Mouse (Mus musculus) liver, embryonic 11.5 days (tissue): Measurements from ENCODE around the gene Nrn1l. TPM values are rescaled to one million over a fixed set of nuclear protein-coding genes. Genes with fewer than 3 reads are reported as not detected.

Source experiments
- ATAC-seq: fragments of 200-750 bp; cut with Nextera tagmentation; replicated peaks from 2 replicates; pipeline ENCODE4 v1.8.0; 2017; ENCODE audit warnings: moderate number of reproducible peaks, mild to moderate bottlenecking, moderate TSS enrichment, moderate library complexity; ENCODE audit not compliant: low FRiP score
- DNase-seq: peaks from one replicate; pipeline ENCODE4 v3.0.0-alpha.2; 2017; ENCODE audit warnings: low spot score
- H3K27ac ChIP-seq: fragments of 300-500 bp; sonication (generic); 2 replicates; pipeline ENCODE4 v1.5.1; 2014; ENCODE audit warnings: mild to moderate bottlenecking, low read depth, low read length, control low read depth
- H3K27me3 ChIP-seq: fragments of 300-500 bp; sonication (generic); replicated peaks from 2 replicates; pipeline ENCODE4 v1.6.1; 2014; ENCODE audit warnings: low read length, mixed read lengths; ENCODE audit not compliant: control insufficient read depth, insufficient read depth
- H3K36me3 ChIP-seq: fragments of 300-500 bp; sonication (generic); 2 replicates; pipeline ENCODE4 v1.6.1; 2014; ENCODE audit warnings: mild to moderate bottlenecking, low read length, moderate library complexity, mixed read lengths; ENCODE audit not compliant: control insufficient read depth, insufficient read depth
- H3K4me1 ChIP-seq: fragments of 300-500 bp; sonication (generic); replicated peaks from 2 replicates; pipeline ENCODE4 v1.6.1; 2014; ENCODE audit warnings: low read length, mixed read lengths; ENCODE audit not compliant: control insufficient read depth, insufficient read depth
- H3K4me2 ChIP-seq: fragments of 300-500 bp; sonication (generic); 2 replicates; pipeline ENCODE4 v1.6.1; 2014; ENCODE audit warnings: mild to moderate bottlenecking, control low read depth, moderate library complexity
- H3K4me3 ChIP-seq: fragments of 300-500 bp; sonication (generic); 2 replicates; pipeline ENCODE4 v1.5.1; 2014; ENCODE audit warnings: low read depth, low read length, control low read depth
- H3K9ac ChIP-seq: fragments of 300-500 bp; sonication (generic); 2 replicates; pipeline ENCODE4 v1.6.1; 2014; ENCODE audit warnings: low read depth, low read length, control low read depth
- H3K9me3 ChIP-seq: fragments of 300-500 bp; sonication (generic); 2 replicates; pipeline ENCODE4 v1.6.1; 2016; ENCODE audit warnings: low read length, inconsistent platforms, mixed read lengths; ENCODE audit not compliant: control insufficient read depth
- WGBS: fragments of 180-500 bp; shearing (Covaris S2); extraction: QIAGEN DNeasy Blood & Tissue Kit; methylation state at CpG from one replicate; pipeline ENCODE4 v1.1.7; 2014; 5-methylcytosine and 5-hydroxymethylcytosine counted together
- polyA plus RNA-seq: library from polyadenylated mRNA; unstranded; fragments of >200 nt; fragmentation: Nextera tagmentation; extraction: Ambion mirVana; gene quantifications from 2 replicates; pipeline ENCODE4 v1.2.1, GENCODE M21; 2014

The Nrn1l gene
- polyA plus RNA-seq, 1 experiment from 2014 or later = not detected

DNA sequence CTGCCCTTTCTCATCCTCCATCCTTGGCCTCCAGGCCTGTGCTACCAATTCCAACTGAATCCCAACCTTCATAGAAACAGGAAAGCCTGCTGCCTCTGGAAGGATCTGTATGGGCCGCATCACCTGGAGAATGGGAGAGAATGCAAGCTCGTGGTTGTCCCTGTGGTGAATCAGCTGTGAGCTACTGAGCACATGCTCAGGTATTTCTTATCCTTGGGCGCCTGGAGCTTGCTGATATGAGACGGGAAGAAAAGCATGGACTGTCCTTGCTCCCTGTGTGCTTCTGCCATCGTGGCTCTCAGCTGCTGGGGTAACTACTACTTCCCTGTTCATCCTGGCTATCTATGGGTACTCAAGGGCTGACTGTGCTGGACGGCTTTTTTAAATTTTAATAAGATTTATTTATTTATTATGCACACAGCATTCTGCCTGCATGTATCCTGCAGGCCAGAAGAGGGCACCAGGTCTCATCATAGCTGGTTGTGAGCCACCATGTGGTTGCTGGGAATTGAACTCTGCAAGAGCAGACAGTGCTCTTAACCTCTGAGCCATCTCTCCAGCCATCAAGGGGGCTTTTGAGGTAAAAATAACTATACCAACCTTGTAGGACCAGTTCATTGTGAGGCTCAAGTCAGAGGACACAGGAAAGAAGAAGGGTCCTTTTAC is 26.9 kb upstream of the Nrn1l start:
- no peaks in the 10 kb centered on the region for H3K9me3 ChIP-seq
- H3K4me1 ChIP-seq = peaks cover 26% of the 10 kb centered on the region
- peak; percentile 48 for ATAC-seq
- no peak for DNase-seq
- no peak overlapping the region for H3K9ac ChIP-seq
- H3K36me3 ChIP-seq = peaks cover 30% of the 10 kb centered on the region
- H3K27ac ChIP-seq = 0 out of 2 replicates have a peak overlapping the region, but pooled peaks have one; percentile 22
- no peaks in the 10 kb centered on the region for H3K27me3 ChIP-seq
- H3K4me2 ChIP-seq = no peak overlapping the region
- H3K4me3 ChIP-seq = no peak overlapping the region
- 62% methylated on average over 6 of the region's 6 CpGs for WGBS

DNA sequence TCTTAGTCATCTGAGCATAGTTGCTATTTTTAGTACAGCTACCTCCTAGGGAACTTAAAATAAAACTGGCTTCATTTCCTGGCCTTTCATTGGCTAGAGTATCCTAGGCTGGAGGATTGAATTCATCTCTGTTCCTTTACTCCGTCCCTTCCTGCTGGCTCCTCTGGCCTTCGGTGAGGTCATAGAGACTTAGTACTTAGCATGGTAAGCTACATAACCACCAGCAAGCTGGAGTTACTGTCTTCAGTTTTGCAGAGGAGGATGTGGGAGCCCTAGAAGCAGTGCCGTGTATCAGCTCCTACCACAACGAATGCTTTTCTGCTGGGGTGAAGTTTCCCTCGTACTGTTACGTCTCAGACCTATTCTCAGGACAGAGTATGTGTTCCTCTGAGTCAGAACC is 19.1 kb upstream of the Nrn1l start:
- no peaks in the 10 kb centered on the region for H3K4me1 ChIP-seq
- DNase-seq = no peak
- H3K9ac ChIP-seq = no peak overlapping the region
- no peak for ATAC-seq
- H3K4me2 ChIP-seq = no peak overlapping the region
- no peak overlapping the region for H3K4me3 ChIP-seq
- H3K9me3 ChIP-seq = no peaks in the 10 kb centered on the region
- H3K36me3 ChIP-seq = peaks cover 33% of the 10 kb centered on the region; the same call in 1 of the 2 replicates
- no peaks in the 10 kb centered on the region for H3K27me3 ChIP-seq
- H3K27ac ChIP-seq = no peak overlapping the region
- 85% methylated on average over 6 of the region's 6 CpGs for WGBS

DNA sequence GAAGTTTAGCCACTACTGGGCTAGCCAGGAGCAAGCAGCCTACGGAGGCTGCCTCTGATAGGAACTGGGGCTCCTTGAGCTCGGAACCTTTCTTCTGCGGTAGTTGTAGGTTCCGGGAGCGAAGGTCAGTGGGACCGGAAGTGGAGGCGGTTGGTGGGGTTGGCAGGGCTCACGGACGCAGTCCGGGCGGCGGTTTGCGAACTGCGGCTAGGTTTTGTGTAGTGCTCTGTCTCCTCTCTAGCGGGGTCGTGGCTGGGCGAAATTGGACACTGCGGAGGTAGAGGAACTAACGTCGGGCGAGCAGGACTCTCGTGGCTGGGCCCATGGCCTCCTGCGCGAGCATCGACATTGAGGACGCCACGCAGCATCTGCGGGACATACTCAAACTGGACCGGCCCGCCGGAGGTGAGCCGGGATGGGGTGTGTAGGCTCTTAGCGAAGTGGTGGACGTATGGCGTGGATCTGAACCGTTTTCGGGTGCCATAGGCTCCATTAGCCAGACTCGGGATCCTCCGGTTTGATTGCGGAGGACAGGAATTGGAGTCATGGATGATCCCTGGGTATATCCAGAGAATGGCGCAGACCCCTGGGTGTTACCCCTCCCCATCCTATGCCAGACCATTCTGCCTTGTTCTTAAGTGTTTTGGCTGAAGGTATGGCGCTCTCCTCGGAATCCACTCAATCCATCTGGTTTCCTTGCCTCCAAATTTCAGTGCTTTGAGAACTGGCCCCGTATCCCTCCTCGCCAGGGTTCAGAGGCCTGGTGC is 12.4 kb upstream of the Nrn1l start, which contains the start of gene Edc4:
Gene Edc4, plus strand, starts transcription at position 128 of the 767 bp plus-strand sequence.
- Histone ChIP-seq H3K4me3 (peak within 1 kb of the TSS; percentile 86), H3K36me3 (peaks cover 30% of the 10 kb centered on the region), H3K27me3 (no peaks in the 10 kb centered on the region), H3K9ac (peak within 1 kb of the TSS; percentile 96), H3K4me1 (peaks cover 14% of the 10 kb centered on the region), H3K9me3 (no peaks in the 10 kb centered on the region), H3K27ac (peak within 1 kb of the TSS; percentile 66), H3K4me2 (peak within 1 kb of the TSS; percentile 97)
- WGBS = under 1% methylated on average over 45 of the region's 45 CpGs
- ATAC-seq (peak; percentile 89), DNase-seq (peak; percentile 86)

DNA sequence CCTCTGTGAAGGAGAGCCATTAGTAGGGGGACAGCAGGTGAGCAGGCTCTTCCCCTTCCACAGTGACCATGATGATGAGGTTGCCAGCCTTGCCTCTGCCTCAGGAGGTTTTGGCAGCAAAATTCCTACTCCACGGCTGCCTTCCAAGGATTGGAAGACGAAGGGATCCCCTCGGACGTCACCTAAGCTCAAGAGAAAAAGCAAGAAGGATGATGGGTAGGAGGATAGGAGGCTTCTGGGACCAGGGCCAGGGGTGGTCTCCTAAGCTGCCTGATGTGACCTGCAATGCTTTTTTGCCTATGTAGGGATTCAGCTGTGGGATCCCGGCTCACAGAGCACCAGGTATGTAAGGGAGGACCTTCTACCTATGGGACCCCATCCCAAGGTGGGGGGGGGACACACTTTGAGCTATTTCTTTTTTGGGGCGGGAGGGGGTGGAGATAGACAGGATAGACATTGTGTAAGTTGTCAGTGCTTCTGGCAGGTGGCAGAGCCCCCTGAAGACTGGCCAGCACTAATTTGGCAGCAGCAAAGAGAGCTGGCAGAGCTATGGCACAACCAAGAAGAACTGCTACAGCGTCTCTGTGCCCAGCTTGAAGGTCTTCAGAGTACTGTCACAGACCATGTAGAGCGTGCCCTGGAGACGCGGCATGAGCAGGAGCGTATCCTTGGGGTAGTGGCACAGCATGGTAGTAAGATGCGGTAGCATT is 3.5 kb upstream of the Nrn1l start:
- no peaks in the 10 kb centered on the region; the same call in 1 of the 2 replicates for H3K4me1 ChIP-seq
- no peak overlapping the region for H3K27ac ChIP-seq
- H3K27me3 ChIP-seq = no peaks in the 10 kb centered on the region
- H3K9ac ChIP-seq = no peak overlapping the region
- no peak for DNase-seq
- H3K4me3 ChIP-seq = no peak overlapping the region
- WGBS = 92% methylated on average over 12 of the region's 12 CpGs
- ATAC-seq = no peak
- peaks cover 72% of the 10 kb centered on the region for H3K36me3 ChIP-seq
- H3K4me2 ChIP-seq = no peak overlapping the region
- H3K9me3 ChIP-seq = no peaks in the 10 kb centered on the region

DNA sequence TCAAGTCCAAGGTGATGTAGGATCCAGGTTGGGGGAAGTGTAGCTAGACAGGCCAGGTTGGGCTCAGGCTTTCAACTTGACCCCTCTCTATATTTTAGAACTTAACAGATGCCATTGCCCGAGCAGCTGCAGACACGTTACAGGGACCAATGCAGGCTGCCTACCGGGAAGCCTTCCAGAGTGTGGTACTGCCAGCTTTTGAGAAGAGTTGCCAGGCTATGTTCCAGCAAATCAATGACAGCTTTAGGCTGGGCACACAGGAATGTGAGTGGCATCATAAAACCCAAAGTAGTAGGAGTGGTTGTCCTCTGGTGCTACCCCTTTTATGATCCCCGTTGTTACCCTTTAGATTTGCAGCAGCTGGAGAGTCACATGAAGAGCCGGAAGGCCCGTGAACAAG is 2.5 kb upstream of the Nrn1l start:
- H3K36me3 ChIP-seq = peaks cover 65% of the 10 kb centered on the region
- H3K27me3 ChIP-seq = no peaks in the 10 kb centered on the region
- H3K9me3 ChIP-seq = no peaks in the 10 kb centered on the region
- no peak overlapping the region for H3K4me2 ChIP-seq
- no peak overlapping the region for H3K4me3 ChIP-seq
- ATAC-seq = no peak
- 92% methylated on average over 6 of the region's 6 CpGs for WGBS
- no peak for DNase-seq
- no peak overlapping the region for H3K27ac ChIP-seq
- no peak overlapping the region for H3K9ac ChIP-seq
- no peaks in the 10 kb centered on the region; the same call in 1 of the 2 replicates for H3K4me1 ChIP-seq

DNA sequence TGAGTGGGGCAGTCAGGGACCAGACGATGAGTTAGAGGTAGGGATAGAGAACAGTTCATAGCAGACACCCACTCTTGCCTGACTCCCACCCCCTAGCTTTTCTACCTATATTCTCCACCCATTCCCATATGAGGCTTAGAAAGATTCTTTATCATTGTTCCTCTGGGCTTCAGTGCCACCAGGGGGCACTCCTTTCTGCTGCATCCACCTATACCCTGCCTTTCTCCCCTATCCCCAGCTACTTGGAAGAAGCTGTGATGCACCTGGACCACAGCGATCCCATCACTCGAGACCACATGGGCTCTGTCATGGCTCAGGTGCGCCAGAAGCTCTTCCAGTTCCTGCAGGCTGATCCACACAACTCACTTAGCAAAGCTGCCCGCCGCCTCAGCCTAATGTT is 935 bp upstream of the Nrn1l start:
- Histone ChIP-seq H3K27ac (no peak overlapping the region), H3K4me3 (no peak overlapping the region), H3K4me2 (no peak overlapping the region), H3K27me3 (no peaks in the 10 kb centered on the region), H3K4me1 (no peaks in the 10 kb centered on the region; the same call in 1 of the 2 replicates), H3K36me3 (peaks cover 50% of the 10 kb centered on the region), H3K9me3 (no peaks in the 10 kb centered on the region), H3K9ac (no peak overlapping the region)
- 84% methylated on average over 6 of the region's 6 CpGs for WGBS
- ATAC-seq = no peak
- no peak for DNase-seq

DNA sequence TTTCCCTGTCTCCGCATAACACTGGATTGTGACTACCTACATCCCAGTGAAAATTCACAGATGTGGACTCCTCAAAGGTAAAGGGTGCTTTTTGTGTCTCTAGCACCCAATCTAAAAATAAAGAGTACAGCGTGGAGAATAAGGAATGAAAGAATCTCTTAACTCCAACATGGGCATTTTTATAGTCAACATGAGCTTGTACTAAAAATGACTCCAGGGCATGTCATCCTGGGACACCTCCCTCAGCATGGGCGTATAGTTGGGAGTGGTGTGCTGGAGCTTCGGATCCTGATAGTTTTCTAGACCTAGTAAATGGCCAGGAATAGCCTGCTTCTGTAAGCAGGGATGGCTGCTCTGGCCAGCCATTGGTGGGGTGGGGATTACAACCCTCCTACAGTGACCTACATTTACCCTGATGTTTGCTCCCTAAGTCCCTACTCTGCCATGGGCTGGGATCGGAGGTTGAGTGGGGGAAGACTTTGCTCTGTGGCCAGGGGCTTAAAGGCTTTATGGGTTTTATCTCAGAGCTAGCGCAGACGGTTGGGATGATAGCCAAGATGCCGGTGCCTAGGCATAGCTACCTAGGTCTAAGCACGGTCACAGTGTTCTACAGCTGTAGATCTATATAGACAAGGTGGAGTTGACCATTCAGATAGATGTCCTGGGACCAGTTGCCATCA is 4.6 kb downstream of the Nrn1l start:
- no peak overlapping the region for H3K4me2 ChIP-seq
- H3K4me1 ChIP-seq = peaks cover 7% of the 10 kb centered on the region
- DNase-seq (no peak), ATAC-seq (no peak)
- H3K9me3 ChIP-seq = no peaks in the 10 kb centered on the region
- H3K27me3 ChIP-seq = no peaks in the 10 kb centered on the region
- H3K36me3 ChIP-seq = peaks cover 4% of the 10 kb centered on the region; the same call in 1 of the 2 replicates
- H3K9ac ChIP-seq = no peak overlapping the region
- WGBS = 79% methylated on average over 9 of the region's 9 CpGs
- no peak overlapping the region for H3K4me3 ChIP-seq
- H3K27ac ChIP-seq = no peak overlapping the region
